Mouse (Mus musculus) E14TG2a.4 (cell line): ENCODE data around the gene Cpsf4l.

Experiments
- H3K27me3 ChIP-seq: 2 replicates; pipeline ENCODE4 v1.6.1; 2014; ENCODE audit warnings: low read length, control low read depth; ENCODE audit not compliant: insufficient read depth
- H3K36me3 ChIP-seq: 2 replicates; pipeline ENCODE4 v1.6.1; 2014; ENCODE audit warnings: low read length, control low read depth; ENCODE audit not compliant: insufficient read depth
- H3K4me1 ChIP-seq: replicated peaks from 2 replicates; pipeline ENCODE4 v1.6.1; 2014; ENCODE audit warnings: low read depth, low read length, control low read depth
- H3K4me3 ChIP-seq: replicated peaks from 2 replicates; pipeline ENCODE4 v1.5.1; 2014; ENCODE audit warnings: mild to moderate bottlenecking, low read length
- H3K9me3 ChIP-seq: 2 replicates; pipeline ENCODE4 v1.6.1; 2014; ENCODE audit warnings: low read length, control low read depth
- CTCF ChIP-seq: conservative IDR thresholded peaks from 2 replicates; pipeline ENCODE4 v1.5.1; 2014; ENCODE audit warnings: low read length
- NANOG ChIP-seq: IDR thresholded peaks from 2 replicates; pipeline ENCODE4 v1.6.1; 2014; ENCODE audit warnings: borderline replicate concordance, low read length, mixed read lengths
- POU5F1 ChIP-seq: IDR thresholded peaks from 2 replicates; pipeline ENCODE4 v1.6.1; 2014; ENCODE audit warnings: low read length, borderline replicate concordance

Gene Cpsf4l

GRCm38 (mm10) chr11:113739213-113739612 is 29.4 kb upstream of the Cpsf4l start:
- Histone ChIP-seq H3K36me3 (peaks cover 90% of the 10 kb centered on the region), H3K27me3 (no peaks in the 10 kb centered on the region), H3K9me3 (peaks cover 5% of the 10 kb centered on the region; the same call in 1 of the 2 replicates), H3K4me1 (peaks cover 90% of the 10 kb centered on the region), H3K4me3 (peak overlapping the region; percentile 17; the same call in 1 of the 2 replicates)
- TF ChIP-seq NANOG (no peak), CTCF (no peak), POU5F1 (no peak)

- Histone ChIP-seq H3K4me3 (no peak overlapping the region), H3K36me3 (peaks cover 93% of the 10 kb centered on the region), H3K4me1 (peaks cover 98% of the 10 kb centered on the region), H3K27me3 (no peaks in the 10 kb centered on the region), H3K9me3 (peaks cover 5% of the 10 kb centered on the region; the same call in 1 of the 2 replicates)
- TF ChIP-seq POU5F1 (no peak), CTCF (no peak)
Observed at GRCm38 (mm10) chr11:113737912-113738311, 28.1 kb upstream of the Cpsf4l start.

- no peak for TF ChIP-seq POU5F1
- no peak for TF ChIP-seq NANOG
- no peak for TF ChIP-seq CTCF
- no peaks in the 10 kb centered on the region for H3K27me3 ChIP-seq
- no peak overlapping the region for H3K4me3 ChIP-seq
- peaks cover 99% of the 10 kb centered on the region for H3K4me1 ChIP-seq
- peaks cover 93% of the 10 kb centered on the region for H3K36me3 ChIP-seq
- H3K9me3 ChIP-seq = peaks cover 5% of the 10 kb centered on the region; the same call in 1 of the 2 replicates
Observed at GRCm38 (mm10) chr11:113737553-113737854, 27.7 kb upstream of the Cpsf4l start.

- TF ChIP-seq CTCF (no peak), NANOG (no peak), POU5F1 (no peak)
Observed at GRCm38 (mm10) chr11:113736848-113737552, 27.2 kb upstream of the Cpsf4l start.

GRCm38 (mm10) chr11:113735151-113735550 is 25.3 kb upstream of the Cpsf4l start:
- Histone ChIP-seq H3K4me3 (0 out of 2 replicates have a peak overlapping the region, but pooled peaks have one; percentile 13), H3K27me3 (no peaks in the 10 kb centered on the region), H3K4me1 (peaks cover 99% of the 10 kb centered on the region), H3K9me3 (peaks cover 5% of the 10 kb centered on the region; the same call in 1 of the 2 replicates), H3K36me3 (peaks cover 92% of the 10 kb centered on the region)
- no peak for TF ChIP-seq NANOG
- no peak for TF ChIP-seq POU5F1
- no peak for TF ChIP-seq CTCF

More at GRCm38 (mm10) chr11:113736848-113737552, 27.2 kb upstream of the Cpsf4l start:
- no peak overlapping the region for H3K4me3 ChIP-seq
- H3K9me3 ChIP-seq = peaks cover 5% of the 10 kb centered on the region; the same call in 1 of the 2 replicates
- H3K36me3 ChIP-seq = peaks cover 93% of the 10 kb centered on the region
- H3K27me3 ChIP-seq = no peaks in the 10 kb centered on the region
- peaks cover 99% of the 10 kb centered on the region for H3K4me1 ChIP-seq

- Histone ChIP-seq H3K4me3 (peak overlapping the region; percentile 32; the same call in 1 of the 2 replicates), H3K4me1 (peaks cover 99% of the 10 kb centered on the region), H3K36me3 (peaks cover 90% of the 10 kb centered on the region), H3K9me3 (peaks cover 5% of the 10 kb centered on the region; the same call in 1 of the 2 replicates), H3K27me3 (no peaks in the 10 kb centered on the region)
- no peak for TF ChIP-seq CTCF
- no peak for TF ChIP-seq POU5F1
- no peak for TF ChIP-seq NANOG
Observed at GRCm38 (mm10) chr11:113733631-113734364, 24.0 kb upstream of the Cpsf4l start.

GRCm38 (mm10) chr11:113731945-113732612 is 22.3 kb upstream of the Cpsf4l start:
- H3K9me3 ChIP-seq = peaks cover 3% of the 10 kb centered on the region; the same call in 1 of the 2 replicates
- no peak for TF ChIP-seq CTCF
- no peak for TF ChIP-seq POU5F1
- no peak for TF ChIP-seq NANOG
- H3K4me1 ChIP-seq = peaks cover 99% of the 10 kb centered on the region
- H3K27me3 ChIP-seq = no peaks in the 10 kb centered on the region
- no peak overlapping the region for H3K4me3 ChIP-seq
- H3K36me3 ChIP-seq = peaks cover 90% of the 10 kb centered on the region

- H3K4me1 ChIP-seq = peaks cover 99% of the 10 kb centered on the region
- H3K4me3 ChIP-seq = no peak overlapping the region
- TF ChIP-seq NANOG = no peak
- TF ChIP-seq CTCF = no peak
- TF ChIP-seq POU5F1 = no peak
- no peaks in the 10 kb centered on the region for H3K9me3 ChIP-seq
- H3K27me3 ChIP-seq = no peaks in the 10 kb centered on the region
- H3K36me3 ChIP-seq = peaks cover 90% of the 10 kb centered on the region
Observed at GRCm38 (mm10) chr11:113730879-113731278, 21.1 kb upstream of the Cpsf4l start.
